In genomic region chr1:189887518-189887917, GRCm38 (mm10) we compare ENCODE assay signal across 8 mouse cellular contexts. TPM values are rescaled to one million over a fixed set of nuclear protein-coding genes. Genes with fewer than 3 reads are reported as not detected.
DNase-seq lines count a peak whose midpoint lies in the region; ATAC-seq and TF ChIP-seq lines count a peak whose summit lies in the region.

No protein-coding gene starts in this region.

- intact Hi-C loops in left cerebral cortex, adult 2 months (cut with DNase I), result loop anchor here (1.0 to 2.0 kb wide), 3 partner anchors 40 to 909 kb away; no protein-coding TSS in a partner anchor

- H3K4me3 ChIP-seq in kidney, embryonic 14.5 days (ENCODE audit: low read length), result no peak overlapping the region
- no peak overlapping the region for H3K4me3 ChIP-seq in forebrain, embryonic 16.5 days (replicated peaks; ENCODE audit: low read length)
- H3K4me3 ChIP-seq in hindbrain, embryonic 13.5 days, result no peak overlapping the region
- H3K4me3 ChIP-seq in left cerebral cortex, adult 2 months, result no peak overlapping the region
- no peak overlapping the region for H3K4me3 ChIP-seq in small intestine, adult 2 months (ENCODE audit: low read depth, low read length)

- H3K4me1 ChIP-seq in kidney, embryonic 14.5 days (ENCODE audit: control insufficient read depth, insufficient read depth, low read length), result 0 out of 2 replicates have a peak, but pooled peaks cover 5% of the 10 kb centered on the region
- no peaks in the 10 kb centered on the region for H3K4me1 ChIP-seq in forebrain, embryonic 16.5 days (replicated peaks; ENCODE audit: control insufficient read depth, insufficient read depth, low read length)
- peaks cover 23% of the 10 kb centered on the region for H3K4me1 ChIP-seq in hindbrain, embryonic 13.5 days (replicated peaks)
- H3K4me1 ChIP-seq in small intestine, adult 2 months (ENCODE audit: control insufficient read depth, insufficient read depth, insufficient read length, low read length), result no peaks in the 10 kb centered on the region

- H3K27ac ChIP-seq in kidney, embryonic 14.5 days (ENCODE audit: low read depth, low read length), result no peak overlapping the region
- H3K27ac ChIP-seq in forebrain, embryonic 16.5 days (ENCODE audit: low read length), result no peak overlapping the region
- H3K27ac ChIP-seq in hindbrain, embryonic 13.5 days, result no peak overlapping the region
- H3K27ac ChIP-seq in left cerebral cortex, adult 2 months, result no peak overlapping the region
- H3K27ac ChIP-seq in small intestine, adult 2 months (ENCODE audit: insufficient read depth, low read depth, low read length), result no peak overlapping the region

- no peaks in the 10 kb centered on the region for H3K9me3 ChIP-seq in kidney, embryonic 14.5 days (ENCODE audit: control insufficient read depth, low read length)
- H3K9me3 ChIP-seq in forebrain, embryonic 16.5 days (ENCODE audit: control insufficient read depth, low read length), result no peaks in the 10 kb centered on the region
- H3K9me3 ChIP-seq in hindbrain, embryonic 13.5 days, result no peaks in the 10 kb centered on the region

- H3K9ac ChIP-seq in kidney, embryonic 14.5 days (ENCODE audit: low read depth, low read length), result no peak overlapping the region
- H3K9ac ChIP-seq in forebrain, embryonic 16.5 days (replicated peaks; ENCODE audit: low read depth, low read length), result no peak overlapping the region
- no peak overlapping the region for H3K9ac ChIP-seq in hindbrain, embryonic 13.5 days

- peak; percentile 86 for TF ChIP-seq CTCF in left cerebral cortex, adult 2 months (IDR thresholded peaks at IDR 0.05)
- TF ChIP-seq CTCF in small intestine, adult 2 months (IDR thresholded peaks at IDR 0.05; ENCODE audit: extremely low read depth, insufficient read length, insufficient replicate concordance, low read depth, low read length), result peak; percentile 93

- peak; percentile 50 for DNase-seq in kidney, adult 11 months
- peak; percentile 65 for DNase-seq in cerebellum, adult 11-12 months
- peak; percentile 53 to 66 for DNase-seq in left cerebral cortex, adult 2 months (ENCODE audit: extremely low spot score in 1 of 2, low spot score in 2 of 2)
- peak; percentile 79 for DNase-seq in mesoderm, embryonic 11.5 days (ENCODE audit: low read depth, low spot score)

- no peak overlapping the region for H3K4me2 ChIP-seq in kidney, embryonic 14.5 days (replicated peaks; ENCODE audit: low read depth, low read length)
- H3K4me2 ChIP-seq in forebrain, embryonic 16.5 days (ENCODE audit: low read length), result no peak overlapping the region
- no peak overlapping the region for H3K4me2 ChIP-seq in hindbrain, embryonic 13.5 days

- WGBS in kidney, embryonic 14.5 days, result 30% methylated on average over 7 of the region's 7 CpGs
- 28% methylated on average over 7 of the region's 7 CpGs for WGBS in forebrain, embryonic 16.5 days
- WGBS in hindbrain, embryonic 13.5 days, result 34% methylated on average over 7 of the region's 7 CpGs
- 30% methylated on average over 7 of the region's 7 CpGs for WGBS in small intestine, adult 2 months

- peaks cover 10% of the 10 kb centered on the region for H3K36me3 ChIP-seq in kidney, embryonic 14.5 days (ENCODE audit: control insufficient read depth, insufficient read depth, low read length)
- no peaks in the 10 kb centered on the region for H3K36me3 ChIP-seq in forebrain, embryonic 16.5 days (ENCODE audit: control insufficient read depth, insufficient read depth)
- H3K36me3 ChIP-seq in hindbrain, embryonic 13.5 days, result peaks cover 6% of the 10 kb centered on the region
- H3K36me3 ChIP-seq in small intestine, adult 2 months (ENCODE audit: control insufficient read depth, insufficient read depth, low read length), result no peaks in the 10 kb centered on the region

- TF ChIP-seq POLR2A in small intestine, adult 2 months (IDR thresholded peaks at IDR 0.05; ENCODE audit: low read depth, low read length), result no peak

- no peaks in the 10 kb centered on the region for H3K27me3 ChIP-seq in kidney, embryonic 14.5 days (ENCODE audit: control insufficient read depth, insufficient read depth, low read length)
- H3K27me3 ChIP-seq in forebrain, embryonic 16.5 days (replicated peaks; ENCODE audit: control insufficient read depth, insufficient read depth, low read length), result no peaks in the 10 kb centered on the region
- no peaks in the 10 kb centered on the region for H3K27me3 ChIP-seq in hindbrain, embryonic 13.5 days
- H3K27me3 ChIP-seq in small intestine, adult 2 months (ENCODE audit: control insufficient read depth, insufficient read depth, low read length), result no peaks in the 10 kb centered on the region

- no peak for ATAC-seq in kidney, embryonic 14.5 days (ENCODE audit: low FRiP score, low TSS enrichment)
- peak; percentile 82 for ATAC-seq in forebrain, embryonic 16.5 days
- peak; percentile 70; the same call in 1 of the 2 replicates for ATAC-seq in hindbrain, embryonic 13.5 days (ENCODE audit: low FRiP score)

RNA-seq across cellular contexts. Expression of gene Smyd2, which starts 34.6 kb away (rescaled TPM):
- 85.6 and 93.3 TPM in 2 replicates for polyA plus RNA-seq in kidney, embryonic 14.5 days (2014; fragmentation: Nextera tagmentation; extraction: Ambion mirVana)
- polyA plus RNA-seq in forebrain, embryonic 16.5 days (2015; fragmentation: Nextera tagmentation; extraction: Ambion mirVana), result 76.8 and 80.7 TPM in 2 replicates
- 53.6 and 56.1 TPM in 2 replicates for polyA plus RNA-seq in hindbrain, embryonic 13.5 days (2015; fragmentation: Nextera tagmentation; extraction: Ambion mirVana)
- 10 to 100 TPM; 95.8 to 98.3 TPM for total RNA-seq in left cerebral cortex, adult 2 months (2021)
- polyA plus RNA-seq in small intestine, adult 2 months (2012; rRNA removed), result 19.9 and 27.0 TPM in 2 replicates
